Mouse (Mus musculus) thymus, adult 2 months (tissue): ENCODE results near the gene Htt. TPM values are rescaled to one million over a fixed set of nuclear protein-coding genes. Genes with fewer than 3 reads are reported as not detected.

Source experiments
- DNase-seq: peaks from one replicate; pipeline ENCODE4 v3.0.0; 2021
- H3K27ac ChIP-seq: fragments of 200-500 bp; 2 replicates; pipeline ENCODE4 v1.5.1; 2012; ENCODE audit warnings: low read length, control low read depth; ENCODE audit not compliant: control insufficient read depth, insufficient read depth
- H3K27me3 ChIP-seq: fragments of 200-500 bp; 2 replicates; pipeline ENCODE4 v1.6.1; 2012; ENCODE audit warnings: mild to moderate bottlenecking, low read length, moderate library complexity, mixed read lengths; ENCODE audit not compliant: control insufficient read depth, insufficient read depth
- H3K36me3 ChIP-seq: fragments of 200-500 bp; 2 replicates; pipeline ENCODE4 v1.6.1; 2012; ENCODE audit warnings: mild to moderate bottlenecking, low read length, moderate library complexity; ENCODE audit not compliant: control insufficient read depth, insufficient read depth
- H3K4me1 ChIP-seq: fragments of 200-500 bp; replicated peaks from 2 replicates; pipeline ENCODE4 v1.6.1; 2012; ENCODE audit warnings: low read length; ENCODE audit not compliant: control insufficient read depth, insufficient read depth
- H3K4me3 ChIP-seq: fragments of 200-500 bp; 2 replicates; pipeline ENCODE4 v1.5.1; 2012; ENCODE audit warnings: mild to moderate bottlenecking, low read length, control low read depth, moderate library complexity; ENCODE audit not compliant: control insufficient read depth, insufficient read depth
- CTCF ChIP-seq: fragments of 200-500 bp; IDR thresholded peaks from 2 replicates; pipeline ENCODE4 v1.5.1; 2012; ENCODE audit warnings: mild to moderate bottlenecking, control low read depth, low read length, moderate library complexity, borderline replicate concordance; ENCODE audit not compliant: control insufficient read depth, poor library complexity, insufficient read depth; ENCODE audit errors: extremely low read depth
- POLR2A ChIP-seq: fragments of 200-500 bp; IDR thresholded peaks from 2 replicates; pipeline ENCODE4 v1.6.1; 2012; ENCODE audit warnings: mild to moderate bottlenecking, low read length, control low read depth, moderate library complexity; ENCODE audit not compliant: control insufficient read depth, poor library complexity, insufficient read depth; ENCODE audit errors: extremely low read depth
- WGBS: fragments of 180-500 bp; shearing (Covaris S2); methylation state at CpG from one replicate; pipeline ENCODE4 v1.1.7; 2018; 5-methylcytosine and 5-hydroxymethylcytosine counted together
- polyA plus RNA-seq: library from polyadenylated mRNA; depleted of rRNA; stranded (reverse); fragments of >200 nt; gene quantifications from 2 replicates; pipeline ENCODE4 v1.2.3, GENCODE M21; 2012

Htt gene
- polyA plus RNA-seq, 1 experiment, result 26.0 TPM

DNA sequence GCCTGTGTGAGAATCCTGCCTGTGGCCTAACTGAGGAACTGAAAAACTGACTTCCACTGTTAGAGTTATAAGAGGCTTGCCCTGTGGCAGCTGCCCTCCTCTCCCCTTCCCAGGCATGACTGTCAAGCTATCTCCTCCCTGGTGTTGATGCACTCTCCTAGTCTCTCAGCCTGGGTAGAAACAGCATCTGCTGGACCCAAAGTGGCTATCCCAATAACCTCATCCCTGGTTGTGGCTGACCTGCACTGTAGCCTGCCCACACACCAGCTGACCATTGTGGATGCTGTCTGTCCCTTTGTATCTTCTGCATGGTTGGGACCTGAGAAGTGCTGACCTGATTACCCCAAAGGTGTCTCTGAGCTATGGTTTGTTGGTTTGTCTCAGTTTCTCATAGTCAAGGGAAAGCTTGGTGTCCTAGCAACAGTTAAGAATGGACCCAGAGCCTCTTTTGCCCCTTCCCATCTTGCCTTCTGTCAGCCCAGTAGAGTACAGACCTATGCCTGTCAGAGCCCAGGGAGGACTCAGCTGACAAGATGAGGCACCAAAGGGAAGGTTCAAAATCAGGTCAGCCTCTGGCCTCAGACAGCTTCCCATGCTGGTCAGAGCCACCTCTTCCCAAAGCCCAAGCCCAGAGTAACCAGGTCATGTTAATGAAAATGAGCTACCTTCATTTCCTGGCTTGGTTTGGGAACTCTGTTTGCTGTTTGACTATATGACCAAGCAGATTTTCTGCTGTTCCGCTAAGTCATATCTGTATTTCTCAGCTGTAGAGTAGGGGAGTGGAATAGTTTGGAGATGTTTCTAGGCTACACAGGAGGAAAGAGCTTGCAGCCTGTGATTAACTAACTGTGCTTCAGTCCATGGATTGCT is 148.3 kb downstream of the Htt start:
- no peak for DNase-seq
- Histone ChIP-seq H3K27ac (no peak overlapping the region), H3K36me3 (no peaks in the 10 kb centered on the region), H3K4me3 (no peak overlapping the region), H3K4me1 (peaks cover 28% of the 10 kb centered on the region), H3K27me3 (no peaks in the 10 kb centered on the region)
- 100% methylated on average over 1 of the region's 1 CpGs for WGBS
- TF ChIP-seq POLR2A (no peak), CTCF (no peak)

DNA sequence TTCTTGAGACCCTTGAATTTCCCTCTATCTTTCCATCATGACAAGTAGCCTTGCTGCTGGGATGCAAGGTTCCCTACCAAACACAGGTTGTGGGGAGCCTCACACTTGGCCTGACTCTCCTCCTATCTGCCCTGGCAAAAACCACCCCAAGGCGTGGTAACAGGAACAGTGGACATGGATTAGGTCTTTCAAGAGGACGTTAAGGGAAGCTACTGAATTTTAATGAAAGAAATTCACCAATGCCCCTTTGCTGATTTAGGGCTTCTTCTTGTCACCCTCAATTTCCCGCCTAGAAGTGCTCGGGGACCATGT is 148.9 kb downstream of the Htt start:
- WGBS, result 95% methylated on average over 4 of the region's 4 CpGs
- no peak overlapping the region for H3K27ac ChIP-seq
- H3K36me3 ChIP-seq, result no peaks in the 10 kb centered on the region
- H3K27me3 ChIP-seq, result no peaks in the 10 kb centered on the region
- peaks cover 28% of the 10 kb centered on the region for H3K4me1 ChIP-seq
- no peak overlapping the region for H3K4me3 ChIP-seq
- no peak for TF ChIP-seq POLR2A
- no peak for TF ChIP-seq CTCF
- DNase-seq, result no peak

DNA sequence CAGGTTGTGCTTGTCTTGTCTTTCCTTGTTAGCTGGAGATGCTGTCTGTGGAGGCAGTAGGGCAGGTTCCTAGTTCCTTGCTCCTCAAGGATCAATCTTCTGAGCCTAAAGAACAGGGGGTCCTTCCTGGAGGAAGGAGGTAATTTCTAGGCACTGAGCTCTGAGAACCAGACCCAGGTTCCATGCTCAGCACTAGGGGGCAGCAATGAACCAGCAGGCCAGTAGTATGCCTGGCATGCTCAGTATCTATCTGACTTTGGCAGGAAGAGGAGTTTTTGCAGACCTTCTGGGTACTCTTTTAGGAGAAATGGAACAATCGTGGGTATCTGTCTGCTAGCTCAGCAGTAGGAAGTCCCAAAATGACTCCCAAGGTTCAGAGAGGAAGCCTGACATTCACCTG is 154.3 kb downstream of the Htt start:
- 6% methylated on average over 1 of the region's 1 CpGs for WGBS
- Histone ChIP-seq H3K4me1 (no peaks in the 10 kb centered on the region), H3K27ac (no peak overlapping the region), H3K36me3 (no peaks in the 10 kb centered on the region), H3K4me3 (no peak overlapping the region), H3K27me3 (no peaks in the 10 kb centered on the region)
- peak; percentile 78 for DNase-seq
- no peak for TF ChIP-seq POLR2A
- no peak for TF ChIP-seq CTCF

DNA sequence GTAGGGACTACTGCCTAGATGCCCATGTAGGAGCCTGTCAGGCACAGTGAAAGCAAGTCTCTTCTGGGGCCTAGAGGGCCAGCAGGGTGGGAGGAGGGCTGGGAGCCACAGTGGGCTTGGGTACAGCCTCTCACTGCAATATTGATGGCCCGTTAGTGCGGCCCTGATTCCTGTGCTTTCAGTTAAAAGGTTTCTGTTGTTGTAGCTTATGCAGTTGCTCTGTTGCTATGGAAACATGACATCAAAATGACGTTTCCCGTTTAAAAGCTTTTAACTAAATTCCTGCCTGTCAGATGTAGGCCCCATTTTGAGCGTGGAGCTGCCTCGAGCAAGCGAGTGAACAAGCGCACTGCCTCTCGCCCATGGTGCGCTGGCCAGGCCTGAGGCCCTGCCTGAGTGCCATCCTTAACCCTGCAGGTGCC is 155.7 kb downstream of the Htt start:
- H3K36me3 ChIP-seq, result no peaks in the 10 kb centered on the region
- no peak overlapping the region for H3K27ac ChIP-seq
- H3K27me3 ChIP-seq, result no peaks in the 10 kb centered on the region
- WGBS, result 92% methylated on average over 10 of the region's 10 CpGs
- no peak for TF ChIP-seq CTCF
- TF ChIP-seq POLR2A, result no peak
- H3K4me1 ChIP-seq, result no peaks in the 10 kb centered on the region
- H3K4me3 ChIP-seq, result no peak overlapping the region
- no peak for DNase-seq

DNA sequence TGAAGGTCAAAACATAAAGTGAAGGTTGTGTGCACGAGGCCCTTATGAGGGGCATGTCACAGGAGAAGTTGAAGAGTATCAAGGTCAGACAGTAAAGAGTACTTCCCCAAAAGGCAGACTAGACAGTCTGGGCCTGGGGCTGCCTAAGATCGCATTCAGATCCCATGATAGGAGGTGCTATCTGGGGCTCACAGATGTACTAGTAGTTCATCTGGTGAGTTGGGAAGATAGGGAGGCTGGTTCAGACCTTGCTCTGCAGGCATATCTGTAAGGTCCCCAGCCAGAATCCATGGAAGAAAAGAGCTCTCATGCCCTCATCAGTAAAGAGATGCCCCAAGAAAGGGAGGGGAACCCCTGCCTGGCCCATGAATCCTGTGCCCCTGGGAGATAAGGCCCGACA is 157.2 kb downstream of the Htt start:
- no peak for DNase-seq
- no peak overlapping the region for H3K4me3 ChIP-seq
- no peak for TF ChIP-seq CTCF
- no peak for TF ChIP-seq POLR2A
- no peaks in the 10 kb centered on the region for H3K36me3 ChIP-seq
- no peak overlapping the region for H3K27ac ChIP-seq
- no peaks in the 10 kb centered on the region for H3K27me3 ChIP-seq
- 91% methylated on average over 3 of the region's 3 CpGs for WGBS
- no peaks in the 10 kb centered on the region for H3K4me1 ChIP-seq

DNA sequence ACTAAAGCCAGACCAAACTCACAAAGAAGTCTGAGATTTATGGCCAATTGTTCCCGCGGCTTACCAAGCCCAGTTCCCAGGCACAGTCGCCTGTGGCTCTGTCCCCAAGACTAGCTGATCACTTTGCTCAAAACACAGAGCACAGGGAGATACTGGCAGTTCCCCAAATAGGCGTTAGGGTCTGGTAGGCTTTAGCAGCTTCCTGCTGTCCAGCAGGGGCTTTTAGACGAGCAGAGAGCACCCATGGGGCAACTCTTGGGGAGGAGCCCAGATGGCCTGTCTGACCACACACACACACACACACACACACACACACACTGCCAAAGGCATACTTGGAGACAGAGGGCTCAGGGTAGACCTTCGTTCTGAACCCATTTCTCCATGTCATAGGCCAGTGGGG is 161.0 kb downstream of the Htt start:
- no peak overlapping the region for H3K4me3 ChIP-seq
- H3K4me1 ChIP-seq, result no peaks in the 10 kb centered on the region
- WGBS, result 90% methylated on average over 6 of the region's 6 CpGs
- H3K36me3 ChIP-seq, result no peaks in the 10 kb centered on the region
- DNase-seq, result no peak
- no peak overlapping the region for H3K27ac ChIP-seq
- TF ChIP-seq CTCF (no peak), POLR2A (no peak)
- H3K27me3 ChIP-seq, result no peaks in the 10 kb centered on the region
